Mouse (Mus musculus) hindbrain, embryonic 13.5 days (tissue): ENCODE data around the gene Bdh2. TPM values are rescaled to one million over a fixed set of nuclear protein-coding genes. Genes with fewer than 3 reads are reported as not detected.

Experiments
- ATAC-seq: fragments of 200-750 bp; cut with Nextera tagmentation; 2 replicates; pipeline ENCODE4 v1.8.0; 2017; ENCODE audit warnings: moderate TSS enrichment; ENCODE audit not compliant: low FRiP score
- H3K27ac ChIP-seq: fragments of 300-500 bp; sonication (generic); 2 replicates; pipeline ENCODE4 v1.5.1; 2015; ENCODE audit warnings: inconsistent platforms, mild to moderate bottlenecking, moderate library complexity
- H3K27me3 ChIP-seq: fragments of 300-500 bp; sonication (generic); 2 replicates; pipeline ENCODE4 v1.6.1; 2015; ENCODE audit warnings: mild to moderate bottlenecking, inconsistent platforms
- H3K36me3 ChIP-seq: fragments of 300-500 bp; sonication (generic); 2 replicates; pipeline ENCODE4 v1.6.1; 2015; ENCODE audit warnings: mild to moderate bottlenecking, inconsistent platforms
- H3K4me1 ChIP-seq: fragments of 300-500 bp; sonication (generic); replicated peaks from 2 replicates; pipeline ENCODE4 v1.6.1; 2015; ENCODE audit warnings: inconsistent platforms
- H3K4me2 ChIP-seq: fragments of 300-500 bp; sonication (generic); 2 replicates; pipeline ENCODE4 v1.6.1; 2015; ENCODE audit warnings: inconsistent platforms, mild to moderate bottlenecking, moderate library complexity
- H3K4me3 ChIP-seq: fragments of 300-500 bp; sonication (generic); 2 replicates; pipeline ENCODE4 v1.5.1; 2015; ENCODE audit warnings: mild to moderate bottlenecking, inconsistent platforms
- H3K9ac ChIP-seq: fragments of 300-500 bp; sonication (generic); 2 replicates; pipeline ENCODE4 v1.6.1; 2015; ENCODE audit warnings: mild to moderate bottlenecking, inconsistent platforms
- H3K9me3 ChIP-seq: fragments of 300-500 bp; sonication (generic); 2 replicates; pipeline ENCODE4 v1.6.1; 2016; ENCODE audit warnings: inconsistent platforms
- WGBS: fragments of 180-500 bp; shearing (Covaris S2); methylation state at CpG from one replicate; pipeline ENCODE4 v1.1.7; 2015; 5-methylcytosine and 5-hydroxymethylcytosine counted together
- polyA plus RNA-seq: library from polyadenylated mRNA; unstranded; fragments of >200 nt; fragmentation: Nextera tagmentation; extraction: Ambion mirVana; gene quantifications from 2 replicates; pipeline ENCODE4 v1.2.1, GENCODE M21; 2015

Bdh2 gene
- polyA plus RNA-seq, 1 experiment from 2014 or later, result 5.8 TPM

DNA sequence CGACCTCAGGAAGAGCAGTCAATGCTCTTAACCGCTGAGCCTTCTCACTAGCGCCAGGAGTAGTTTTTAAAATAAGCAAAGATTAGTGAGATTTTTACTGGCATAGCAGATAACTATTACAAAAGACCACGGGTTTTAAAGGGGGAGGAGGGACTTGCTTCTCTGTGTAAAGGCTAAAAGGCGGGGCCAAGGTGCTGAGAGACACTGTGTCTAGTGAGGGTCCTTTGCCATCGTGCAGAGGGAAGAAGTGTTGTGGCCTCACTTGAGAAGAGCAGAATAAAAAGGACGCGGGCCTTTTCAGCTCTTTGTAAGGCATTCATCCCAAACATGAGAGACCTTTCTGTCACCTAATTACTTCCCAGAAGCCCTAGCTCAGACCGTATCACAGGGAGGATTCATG, 23.5 kb downstream of the Bdh2 start:
- H3K27me3 ChIP-seq, result peaks cover 10% of the 10 kb centered on the region; the same call in 1 of the 2 replicates
- no peak for ATAC-seq
- no peak overlapping the region for H3K4me2 ChIP-seq
- H3K9ac ChIP-seq, result no peak overlapping the region
- H3K27ac ChIP-seq, result no peak overlapping the region
- H3K9me3 ChIP-seq, result no peaks in the 10 kb centered on the region
- H3K4me3 ChIP-seq, result no peak overlapping the region
- H3K36me3 ChIP-seq, result no peaks in the 10 kb centered on the region
- H3K4me1 ChIP-seq, result peaks cover 19% of the 10 kb centered on the region
- WGBS, result 11% methylated on average over 9 of the region's 9 CpGs

DNA sequence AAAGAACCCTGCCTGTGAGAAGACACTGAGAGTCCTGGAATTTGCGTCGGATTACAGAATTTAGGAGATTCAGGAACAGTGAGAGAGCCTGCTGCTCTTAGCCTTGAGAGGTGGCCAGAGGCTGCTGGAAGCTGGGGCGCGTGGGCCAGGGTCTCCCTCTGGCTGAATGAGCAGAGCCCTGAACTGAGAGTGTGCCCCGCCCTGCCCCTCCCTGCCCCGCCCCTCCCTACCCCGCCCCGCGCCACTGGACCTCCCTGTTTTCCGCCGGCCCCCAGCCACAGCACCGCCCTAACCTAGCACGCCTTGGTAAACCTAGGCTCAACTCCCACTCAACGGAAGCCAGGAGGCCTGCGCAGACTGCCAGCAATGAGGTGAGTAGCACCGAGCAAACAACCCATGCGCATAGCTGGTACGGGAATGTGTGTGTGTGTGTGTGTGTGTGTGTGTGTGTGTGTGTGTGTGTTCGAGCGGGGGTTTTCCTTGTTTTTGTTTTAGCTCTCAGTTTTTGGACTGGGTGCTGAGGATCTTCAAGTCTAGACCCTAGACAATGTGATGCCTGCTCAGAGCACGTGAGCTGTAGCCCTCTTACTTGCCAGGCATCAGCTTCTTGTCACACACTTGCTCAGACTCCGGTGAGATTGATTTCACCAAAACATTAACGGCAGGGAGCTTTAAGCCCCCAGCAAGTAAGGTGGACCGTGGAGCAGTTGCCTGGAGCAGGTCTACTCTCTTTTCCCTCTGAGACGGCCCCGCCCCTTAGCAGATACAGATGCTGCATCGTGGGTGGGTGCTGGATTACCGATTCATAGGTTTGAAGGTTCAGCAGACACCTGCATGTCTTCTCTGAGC, 26.6 kb downstream of the Bdh2 start, which contains the start of gene Slc9b2:
Gene Slc9b2 (plus strand): TSS at position 290 of the 849 bp plus-strand sequence.
- peaks cover 10% of the 10 kb centered on the region; the same call in 1 of the 2 replicates for H3K27me3 ChIP-seq
- H3K4me1 ChIP-seq, result peaks cover 19% of the 10 kb centered on the region
- H3K4me3 ChIP-seq, result peak within 1 kb of the TSS; percentile 36
- H3K9ac ChIP-seq, result peak within 1 kb of the TSS; percentile 43; the same call in 1 of the 2 replicates
- peak; percentile 87 for ATAC-seq
- H3K9me3 ChIP-seq, result no peaks in the 10 kb centered on the region
- no peaks in the 10 kb centered on the region for H3K36me3 ChIP-seq
- no peak within 1 kb of the TSS for H3K27ac ChIP-seq
- 14% methylated on average over 28 of the region's 28 CpGs for WGBS
- peak within 1 kb of the TSS; percentile 58 for H3K4me2 ChIP-seq

DNA sequence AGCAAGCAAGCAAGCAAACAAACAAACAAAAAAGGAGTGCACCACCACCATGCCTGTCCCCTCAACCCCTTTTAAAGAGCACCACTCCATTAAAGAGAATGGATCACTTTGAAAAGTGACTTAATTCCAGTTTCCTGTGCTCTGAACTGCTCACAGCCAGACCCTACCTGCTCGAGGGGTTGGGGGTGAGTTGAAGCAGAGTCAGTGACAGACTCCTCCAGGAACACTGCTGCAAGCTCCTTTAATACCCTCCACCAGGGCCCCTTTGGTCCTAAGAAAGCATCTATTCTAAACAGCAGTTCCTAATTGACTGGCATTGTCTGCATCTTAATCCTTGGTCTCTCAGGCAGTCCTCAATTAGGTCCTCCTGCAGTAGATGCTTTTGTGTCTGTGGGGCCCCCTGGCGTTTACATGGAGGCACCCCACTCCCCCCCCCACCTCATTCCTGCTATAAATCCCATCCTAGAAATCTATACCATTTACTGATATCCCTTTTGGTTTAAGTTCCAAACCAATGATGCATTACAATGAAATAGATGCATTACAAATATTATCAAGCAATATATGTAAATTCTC, 32.0 kb downstream of the Bdh2 start:
- Histone ChIP-seq H3K4me1 (peaks cover 2% of the 10 kb centered on the region; the same call in 1 of the 2 replicates), H3K9me3 (no peaks in the 10 kb centered on the region), H3K27ac (no peak overlapping the region), H3K9ac (no peak overlapping the region), H3K4me3 (no peak overlapping the region), H3K27me3 (0 out of 2 replicates have a peak, but pooled peaks cover 2% of the 10 kb centered on the region), H3K36me3 (no peaks in the 10 kb centered on the region), H3K4me2 (no peak overlapping the region)
- WGBS, result 38% methylated on average over 2 of the region's 2 CpGs
- no peak for ATAC-seq

DNA sequence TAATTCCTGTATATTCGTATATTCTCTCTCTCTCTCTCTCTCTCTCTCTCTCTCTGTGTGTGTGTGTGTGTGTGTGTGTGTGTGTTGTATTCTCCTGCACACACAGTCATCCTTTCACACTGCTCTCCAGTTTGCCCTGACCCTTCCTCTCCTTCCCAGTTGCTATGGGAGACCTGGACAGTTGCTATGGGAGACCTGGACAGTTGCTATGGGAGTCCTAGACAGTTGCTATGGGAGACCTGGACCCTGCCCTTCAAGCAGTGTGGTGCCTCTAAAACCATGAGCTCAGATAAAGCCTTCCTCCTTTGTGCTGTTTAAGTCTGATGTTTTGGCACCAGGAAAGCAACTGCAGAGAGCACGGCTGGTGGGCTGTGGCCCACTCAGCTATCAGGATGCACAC, 32.7 kb downstream of the Bdh2 start:
- no peaks in the 10 kb centered on the region for H3K27me3 ChIP-seq
- H3K4me2 ChIP-seq, result no peak overlapping the region
- H3K27ac ChIP-seq, result no peak overlapping the region
- H3K4me1 ChIP-seq, result no peaks in the 10 kb centered on the region
- no peak overlapping the region for H3K9ac ChIP-seq
- no peak for ATAC-seq
- H3K9me3 ChIP-seq, result no peaks in the 10 kb centered on the region
- 34% methylated on average over 2 of the region's 2 CpGs for WGBS
- H3K4me3 ChIP-seq, result no peak overlapping the region
- H3K36me3 ChIP-seq, result no peaks in the 10 kb centered on the region

DNA sequence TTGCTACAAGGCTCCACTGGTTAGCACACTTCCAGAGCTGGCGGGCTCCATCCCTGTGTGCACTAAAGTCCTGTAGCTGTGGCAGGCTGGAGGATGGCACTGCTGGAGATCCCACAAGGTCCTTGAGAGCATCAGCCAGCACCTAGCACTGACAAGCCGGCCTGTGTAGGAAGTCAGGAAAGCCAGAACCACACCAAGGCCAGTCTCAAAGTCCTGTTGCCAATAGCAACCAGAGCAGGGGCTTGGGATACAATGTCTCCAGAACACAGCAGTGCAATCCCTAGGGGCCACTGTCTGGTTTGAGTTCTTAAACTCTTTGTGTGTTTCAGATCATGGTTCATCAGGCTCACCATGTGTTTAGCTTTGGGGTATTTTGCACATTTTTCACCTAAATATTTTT, 33.8 kb downstream of the Bdh2 start:
- Histone ChIP-seq H3K27ac (no peak overlapping the region), H3K27me3 (no peaks in the 10 kb centered on the region), H3K4me3 (no peak overlapping the region), H3K4me2 (no peak overlapping the region), H3K4me1 (no peaks in the 10 kb centered on the region), H3K9ac (no peak overlapping the region), H3K9me3 (no peaks in the 10 kb centered on the region), H3K36me3 (no peaks in the 10 kb centered on the region)
- WGBS, result 62% methylated on average over 2 of the region's 2 CpGs
- ATAC-seq, result no peak

DNA sequence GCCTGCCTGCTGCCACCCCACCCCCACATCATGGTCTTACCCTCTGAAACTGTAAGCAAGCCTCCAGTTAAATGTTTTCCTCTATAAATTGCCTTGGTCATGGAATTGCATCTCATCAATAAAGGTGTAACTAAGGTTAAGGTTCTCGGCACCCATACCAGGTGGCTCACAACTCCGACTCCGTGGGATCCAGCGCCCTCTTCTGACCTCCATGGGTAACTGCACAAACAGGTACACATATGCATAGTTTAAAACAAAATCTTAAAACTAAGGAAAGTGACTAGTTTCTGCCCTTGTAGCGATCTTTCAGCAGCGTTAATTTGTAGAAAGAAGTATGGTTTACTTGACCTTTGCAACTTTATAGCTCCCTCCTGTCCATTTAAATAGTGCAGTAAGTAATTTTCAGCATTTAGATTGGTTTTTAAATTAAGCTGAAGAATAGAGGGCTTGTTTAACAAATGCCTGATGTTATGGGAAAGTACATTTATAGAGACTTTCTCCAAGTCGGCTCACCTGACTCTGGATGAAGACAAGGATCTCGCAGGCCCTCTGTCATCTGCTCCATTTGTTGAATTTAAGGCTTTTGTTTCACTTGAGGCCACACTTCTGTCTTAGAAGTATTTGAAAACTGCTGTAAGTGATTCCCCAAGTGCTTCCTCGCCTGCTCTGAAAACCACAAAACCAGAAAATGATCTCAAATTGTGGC, 34.9 kb downstream of the Bdh2 start:
- ATAC-seq, result no peak
- H3K36me3 ChIP-seq, result no peaks in the 10 kb centered on the region
- H3K9ac ChIP-seq, result no peak overlapping the region
- no peaks in the 10 kb centered on the region for H3K27me3 ChIP-seq
- H3K4me2 ChIP-seq, result no peak overlapping the region
- H3K27ac ChIP-seq, result no peak overlapping the region
- no peak overlapping the region for H3K4me3 ChIP-seq
- H3K4me1 ChIP-seq, result no peaks in the 10 kb centered on the region
- H3K9me3 ChIP-seq, result no peaks in the 10 kb centered on the region
- 92% methylated on average over 9 of the region's 9 CpGs for WGBS

DNA sequence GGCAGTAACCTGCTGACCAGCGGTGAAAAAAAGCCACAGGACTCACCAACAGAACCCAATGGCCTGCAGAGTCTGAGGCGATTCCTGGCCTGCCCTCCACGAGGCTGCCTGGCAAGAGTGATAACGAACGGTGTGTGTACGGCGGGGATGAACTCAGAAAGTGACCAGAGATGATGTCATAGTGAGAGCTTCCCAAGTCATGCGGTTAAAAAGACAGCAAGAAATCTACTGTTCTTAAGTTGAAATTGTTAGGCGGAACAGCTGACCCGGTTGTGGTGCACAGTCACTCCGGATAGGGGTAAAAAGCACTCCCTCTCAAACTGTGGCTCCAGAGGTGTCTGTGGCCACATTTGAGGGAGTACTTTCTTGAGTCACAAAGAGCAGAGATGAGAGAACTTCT, 37.3 kb downstream of the Bdh2 start:
- no peak for ATAC-seq
- Histone ChIP-seq H3K4me3 (no peak overlapping the region), H3K27ac (no peak overlapping the region)

DNA sequence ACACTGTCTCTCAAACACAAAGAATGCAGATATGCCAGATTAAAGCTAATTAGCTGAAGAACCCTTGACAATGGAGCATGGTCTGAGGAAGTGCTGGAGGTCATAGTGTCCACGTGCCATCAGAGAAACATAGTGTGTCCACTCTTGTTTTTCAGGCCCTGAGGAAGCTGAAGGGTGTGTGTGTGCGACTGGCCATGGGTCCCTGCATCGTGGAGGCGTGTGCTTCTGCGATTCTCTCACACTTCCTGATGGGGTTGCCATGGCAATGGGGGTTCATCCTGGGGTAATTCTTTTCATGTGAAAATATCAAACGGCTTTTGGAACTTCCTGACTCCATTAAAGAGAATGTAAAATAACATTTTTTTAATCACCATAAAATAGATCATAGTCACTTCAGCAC, 43.3 kb downstream of the Bdh2 start:
- Histone ChIP-seq H3K4me3 (no peak overlapping the region), H3K9me3 (no peaks in the 10 kb centered on the region), H3K36me3 (no peaks in the 10 kb centered on the region), H3K27ac (no peak overlapping the region), H3K4me2 (no peak overlapping the region), H3K9ac (no peak overlapping the region), H3K27me3 (no peaks in the 10 kb centered on the region), H3K4me1 (no peaks in the 10 kb centered on the region; the same call in 1 of the 2 replicates)
- 22% methylated on average over 6 of the region's 6 CpGs for WGBS
- ATAC-seq, result no peak

More for the DNA sequence above, 37.3 kb downstream of the Bdh2 start:
- 89% methylated on average over 11 of the region's 11 CpGs for WGBS
- H3K4me2 ChIP-seq, result no peak overlapping the region
- no peaks in the 10 kb centered on the region for H3K36me3 ChIP-seq
- H3K4me1 ChIP-seq, result no peaks in the 10 kb centered on the region
- H3K27me3 ChIP-seq, result no peaks in the 10 kb centered on the region
- H3K9ac ChIP-seq, result no peak overlapping the region
- H3K9me3 ChIP-seq, result no peaks in the 10 kb centered on the region

DNA sequence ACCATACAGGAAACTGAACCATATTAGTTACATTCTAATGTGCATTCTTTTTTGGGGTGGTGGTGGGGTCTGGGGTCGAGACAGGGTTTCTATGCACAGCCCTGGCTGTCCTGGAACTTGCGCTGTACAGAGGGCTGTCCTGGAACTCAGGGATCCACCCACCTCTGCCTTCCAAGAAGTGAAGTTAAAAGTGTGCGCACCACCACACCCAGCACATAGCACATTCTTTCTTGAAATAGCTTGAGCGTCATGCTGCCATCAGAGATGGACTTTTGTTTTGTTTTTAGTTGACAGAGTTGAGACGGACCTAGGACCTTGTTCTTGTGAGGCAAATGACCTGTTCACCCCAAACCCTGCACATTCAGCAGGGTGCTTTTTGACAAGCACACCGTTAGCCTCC, 46.2 kb downstream of the Bdh2 start:
- H3K4me2 ChIP-seq, result no peak overlapping the region
- 76% methylated on average over 6 of the region's 6 CpGs for WGBS
- no peak overlapping the region for H3K9ac ChIP-seq
- H3K4me3 ChIP-seq, result no peak overlapping the region
- no peak overlapping the region for H3K27ac ChIP-seq
- H3K36me3 ChIP-seq, result no peaks in the 10 kb centered on the region
- no peaks in the 10 kb centered on the region for H3K27me3 ChIP-seq
- ATAC-seq, result no peak
- no peaks in the 10 kb centered on the region for H3K9me3 ChIP-seq
- H3K4me1 ChIP-seq, result no peaks in the 10 kb centered on the region; the same call in 1 of the 2 replicates

DNA sequence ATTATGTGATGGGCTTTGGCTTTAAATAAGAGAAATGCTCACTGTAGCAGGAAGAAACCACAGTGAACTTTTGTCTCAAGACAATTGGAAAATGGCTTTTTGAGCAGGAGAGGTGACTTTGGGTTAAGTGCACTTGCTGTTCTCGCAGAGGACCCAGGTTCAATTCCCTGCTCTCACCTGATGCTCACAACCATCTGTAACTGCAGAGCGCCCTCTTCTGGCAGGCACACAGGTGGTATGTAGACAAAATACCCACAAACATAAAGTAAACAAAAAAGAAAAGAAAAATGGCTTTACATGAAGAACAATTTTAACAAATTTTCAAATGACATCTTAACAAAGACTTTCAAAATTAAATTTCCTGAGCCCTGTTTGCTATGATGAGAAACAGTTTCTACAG, 46.6 kb downstream of the Bdh2 start:
- 58% methylated on average over 2 of the region's 2 CpGs for WGBS
- H3K4me1 ChIP-seq, result no peaks in the 10 kb centered on the region; the same call in 1 of the 2 replicates
- H3K4me3 ChIP-seq, result no peak overlapping the region
- no peak for ATAC-seq
- no peak overlapping the region for H3K4me2 ChIP-seq
- H3K9me3 ChIP-seq, result no peaks in the 10 kb centered on the region
- H3K27ac ChIP-seq, result no peak overlapping the region
- H3K9ac ChIP-seq, result no peak overlapping the region
- H3K27me3 ChIP-seq, result no peaks in the 10 kb centered on the region
- no peaks in the 10 kb centered on the region for H3K36me3 ChIP-seq

DNA sequence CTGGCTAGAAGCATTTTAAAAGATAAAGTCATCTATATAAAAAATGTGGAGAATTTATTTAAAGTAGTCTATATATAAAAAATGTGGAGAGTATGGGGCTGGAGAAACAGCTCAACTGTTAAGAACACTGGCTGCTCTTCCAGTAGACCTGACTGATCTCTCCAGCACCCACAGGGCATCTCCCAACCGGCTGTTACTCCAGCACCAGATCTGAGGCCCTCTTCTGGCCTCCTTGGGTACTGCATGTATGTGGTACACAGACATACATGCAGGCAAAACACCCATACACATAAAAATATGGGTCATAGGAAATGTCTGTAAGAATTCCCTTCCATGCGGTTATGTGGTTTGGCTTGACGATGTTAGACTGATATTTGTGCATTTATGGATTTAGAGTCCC, 47.5 kb downstream of the Bdh2 start:
- H3K36me3 ChIP-seq, result no peaks in the 10 kb centered on the region
- H3K27me3 ChIP-seq, result no peaks in the 10 kb centered on the region
- H3K27ac ChIP-seq, result no peak overlapping the region
- ATAC-seq, result no peak
- H3K9ac ChIP-seq, result no peak overlapping the region
- H3K4me2 ChIP-seq, result no peak overlapping the region
- no peaks in the 10 kb centered on the region; the same call in 1 of the 2 replicates for H3K4me1 ChIP-seq
- H3K9me3 ChIP-seq, result no peaks in the 10 kb centered on the region
- no peak overlapping the region for H3K4me3 ChIP-seq
- 44% methylated on average over 3 of the region's 3 CpGs for WGBS

DNA sequence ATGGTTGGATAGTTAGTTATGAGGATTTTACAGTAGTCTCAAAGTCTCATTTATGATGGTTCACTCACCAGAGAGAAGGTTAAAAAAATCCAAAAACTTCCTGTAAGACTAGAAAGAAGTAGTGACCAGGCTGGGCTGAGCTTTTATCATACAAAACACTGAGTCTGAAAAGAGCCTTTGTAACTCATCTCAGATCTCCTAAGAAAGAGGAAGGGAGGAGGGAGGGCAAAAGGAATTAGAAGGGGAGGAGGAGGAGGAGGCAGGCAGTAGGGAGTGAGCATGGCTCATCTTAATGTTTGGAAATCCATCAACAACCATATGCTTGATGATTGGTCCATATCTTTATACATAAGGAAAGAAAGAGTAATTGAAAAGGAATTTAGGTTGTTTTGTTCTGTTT, 51.7 kb downstream of the Bdh2 start:
- Histone ChIP-seq H3K4me2 (no peak overlapping the region), H3K9ac (no peak overlapping the region), H3K36me3 (no peaks in the 10 kb centered on the region), H3K27me3 (no peaks in the 10 kb centered on the region), H3K9me3 (no peaks in the 10 kb centered on the region), H3K27ac (no peak overlapping the region), H3K4me3 (no peak overlapping the region), H3K4me1 (no peaks in the 10 kb centered on the region)
- ATAC-seq, result no peak
